8 mouse cellular contexts compared by ENCODE assay signal in the genomic region with DNA sequence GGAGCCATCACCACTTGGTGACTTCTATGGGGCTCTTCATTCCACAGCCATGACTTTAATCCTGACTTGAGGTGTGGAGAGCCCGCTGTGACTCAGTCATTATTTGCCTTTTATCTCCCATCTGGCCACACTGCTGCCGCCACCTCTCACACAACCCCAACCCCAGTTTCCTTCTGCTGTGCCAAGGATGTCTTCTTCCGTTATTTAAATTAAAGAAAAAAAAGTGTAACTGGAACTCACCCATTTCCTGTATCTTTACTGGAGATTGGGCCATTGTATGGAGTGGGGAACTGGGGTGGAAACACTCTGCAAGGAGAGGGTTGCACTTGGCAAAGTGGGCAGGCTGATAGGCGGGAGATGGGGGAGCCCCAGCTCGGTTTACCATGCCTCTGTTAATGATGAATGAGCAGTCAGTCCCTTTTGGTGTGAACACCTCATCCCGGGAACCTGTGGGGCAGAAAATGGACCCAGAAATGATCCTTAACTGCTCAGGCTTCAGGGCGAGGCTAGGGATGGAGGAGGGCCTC. TPM values are rescaled to one million over a fixed set of nuclear protein-coding genes. Genes with fewer than 3 reads are reported as not detected.
DNase-seq lines count a peak whose midpoint lies in the region; ATAC-seq lines count a peak whose summit lies in the region.

No protein-coding gene starts in this region.

- peak overlapping the region; percentile 89; the same call in 1 of the 2 replicates for H3K9ac ChIP-seq in forebrain, embryonic 16.5 days (replicated peaks; ENCODE audit: low read depth, low read length)
- no peak overlapping the region; the same call in 1 of the 2 replicates for H3K9ac ChIP-seq in liver, embryonic 16.5 days (ENCODE audit: low read depth, low read length)

- H3K4me2 ChIP-seq in forebrain, embryonic 16.5 days (ENCODE audit: low read length) = peak overlapping the region; percentile 93
- peak overlapping the region; percentile 82 for H3K4me2 ChIP-seq in liver, embryonic 16.5 days (ENCODE audit: low read depth, low read length)

- ATAC-seq in cerebellum, adult (ENCODE audit: insufficient number of reproducible peaks, low FRiP score, low TSS enrichment) = 0 out of 2 replicates have a peak, but pooled peaks have one; percentile 0
- ATAC-seq in forebrain, embryonic 16.5 days = peak; percentile 28
- no peak for ATAC-seq in liver, embryonic 16.5 days (ENCODE audit: low read depth)

- H3K36me3 ChIP-seq in forebrain, embryonic 16.5 days (ENCODE audit: control insufficient read depth, insufficient read depth) = peaks cover 11% of the 10 kb centered on the region
- peaks cover 9% of the 10 kb centered on the region; the same call in 1 of the 2 replicates for H3K36me3 ChIP-seq in liver, embryonic 16.5 days (ENCODE audit: control insufficient read depth, insufficient read depth)

- H3K27me3 ChIP-seq in forebrain, embryonic 16.5 days (replicated peaks; ENCODE audit: control insufficient read depth, insufficient read depth, low read length) = no peaks in the 10 kb centered on the region
- H3K27me3 ChIP-seq in liver, embryonic 16.5 days (ENCODE audit: control insufficient read depth, insufficient read depth, low read depth, low read length) = no peaks in the 10 kb centered on the region

- H3K4me3 ChIP-seq in forebrain, embryonic 16.5 days (replicated peaks; ENCODE audit: low read length) = peak overlapping the region; percentile 65
- H3K4me3 ChIP-seq in liver, embryonic 16.5 days (ENCODE audit: low read depth, low read length) = peak overlapping the region; percentile 61

- peak overlapping the region; percentile 38 for H3K27ac ChIP-seq in forebrain, embryonic 16.5 days (ENCODE audit: low read length)
- no peak overlapping the region for H3K27ac ChIP-seq in liver, embryonic 16.5 days (ENCODE audit: low read length)

- DNase-seq in cerebellum, adult 9-10 months = no peak
- DNase-seq in 416B (ENCODE audit: low read depth) = peak; percentile 91
- DNase-seq in frontal cortex, adult 2 months (ENCODE audit: extremely low spot score in 1 of 2, low spot score in 1 of 2) = no peak
- DNase-seq in left cerebral cortex, adult 8-10 months (ENCODE audit: low spot score in 2 of 2) = no peak
- DNase-seq in cerebellum, adult 18-20 months = no peak

- H3K9me3 ChIP-seq in forebrain, embryonic 16.5 days (ENCODE audit: control insufficient read depth, low read length) = no peaks in the 10 kb centered on the region
- no peaks in the 10 kb centered on the region for H3K9me3 ChIP-seq in liver, embryonic 16.5 days (replicated peaks; ENCODE audit: control insufficient read depth, low read length)

- 50% methylated on average over 7 of the region's 7 CpGs for WGBS in forebrain, embryonic 16.5 days
- 28% methylated on average over 7 of the region's 7 CpGs for WGBS in liver, embryonic 16.5 days (ENCODE audit: insufficient replicate concordance)

- peaks cover 27% of the 10 kb centered on the region for H3K4me1 ChIP-seq in forebrain, embryonic 16.5 days (replicated peaks; ENCODE audit: control insufficient read depth, insufficient read depth, low read length)
- peaks cover 33% of the 10 kb centered on the region for H3K4me1 ChIP-seq in liver, embryonic 16.5 days (ENCODE audit: control insufficient read depth, low read depth, low read length)

RNA-seq across cellular contexts. Expression of a gene that starts 0.3 kb away (rescaled TPM):
- polyA plus RNA-seq in forebrain, embryonic 16.5 days (2015; fragmentation: Nextera tagmentation; extraction: Ambion mirVana) = 26.5 and 30.7 TPM in 2 replicates
- polyA plus RNA-seq in liver, embryonic 16.5 days (2015; fragmentation: Nextera tagmentation; extraction: Ambion mirVana) = 2.0 and 2.4 TPM in 2 replicates
- polyA plus RNA-seq in frontal cortex, adult 2 months (2012; rRNA removed) = 77.0 and 78.8 TPM in 2 replicates
- 10 to 100 TPM; 47.2 to 58.2 (median 52.3) TPM for total RNA-seq in left cerebral cortex, adult 8-10 months (2022)

RNA-seq across cellular contexts. Expression of a gene that starts 5.3 kb away (rescaled TPM):
- 125 and 128 TPM in 2 replicates for polyA plus RNA-seq in forebrain, embryonic 16.5 days (2015; fragmentation: Nextera tagmentation; extraction: Ambion mirVana)
- polyA plus RNA-seq in liver, embryonic 16.5 days (2015; fragmentation: Nextera tagmentation; extraction: Ambion mirVana) = 47.5 and 49.0 TPM in 2 replicates
- 95.7 and 97.7 TPM in 2 replicates for polyA plus RNA-seq in frontal cortex, adult 2 months (2012; rRNA removed)
- 10 to 100 TPM; 58.5 to 69.8 (median 63.9) TPM for total RNA-seq in left cerebral cortex, adult 8-10 months (2022)

RNA-seq across cellular contexts. Expression of a gene that starts 18.0 kb away (rescaled TPM):
- 19.2 and 23.9 TPM in 2 replicates for polyA plus RNA-seq in forebrain, embryonic 16.5 days (2015; fragmentation: Nextera tagmentation; extraction: Ambion mirVana)
- 6.4 and 8.4 TPM in 2 replicates for polyA plus RNA-seq in liver, embryonic 16.5 days (2015; fragmentation: Nextera tagmentation; extraction: Ambion mirVana)
- polyA plus RNA-seq in frontal cortex, adult 2 months (2012; rRNA removed) = 71.1 and 76.2 TPM in 2 replicates
- total RNA-seq in left cerebral cortex, adult 8-10 months (2022) = 10 to 100 TPM; 41.2 to 45.3 (median 42.5) TPM

RNA-seq across cellular contexts. Expression of a gene that starts 20.1 kb away (rescaled TPM):
- 44.8 and 46.7 TPM in 2 replicates for polyA plus RNA-seq in forebrain, embryonic 16.5 days (2015; fragmentation: Nextera tagmentation; extraction: Ambion mirVana)
- 27.5 and 28.0 TPM in 2 replicates for polyA plus RNA-seq in liver, embryonic 16.5 days (2015; fragmentation: Nextera tagmentation; extraction: Ambion mirVana)
- 65.4 and 68.7 TPM in 2 replicates for polyA plus RNA-seq in frontal cortex, adult 2 months (2012; rRNA removed)
- 10 to 100 TPM; 52.5 to 62.4 (median 56.1) TPM for total RNA-seq in left cerebral cortex, adult 8-10 months (2022)

RNA-seq across cellular contexts. Expression of a gene that starts 22.6 kb away (rescaled TPM):
- 34.0 and 39.6 TPM in 2 replicates for polyA plus RNA-seq in forebrain, embryonic 16.5 days (2015; fragmentation: Nextera tagmentation; extraction: Ambion mirVana)
- 0.29 and 0.32 TPM in 2 replicates for polyA plus RNA-seq in liver, embryonic 16.5 days (2015; fragmentation: Nextera tagmentation; extraction: Ambion mirVana)
- 33.3 and 36.8 TPM in 2 replicates for polyA plus RNA-seq in frontal cortex, adult 2 months (2012; rRNA removed)
- total RNA-seq in left cerebral cortex, adult 8-10 months (2022) = 10 to 100 TPM; 12.3 to 18.2 (median 17.0) TPM
